Mouse (Mus musculus) embryonic facial prominence, embryonic 11.5 days (tissue): ENCODE measurements around the gene Cspg4. TPM values are rescaled to one million over a fixed set of nuclear protein-coding genes. Genes with fewer than 3 reads are reported as not detected.
A peak's percentile ranks its signal among the peaks of the same experiment; 100 is the strongest.

Experiments used
- ATAC-seq: fragments of 200-750 bp; cut with Nextera tagmentation; replicated peaks from 2 replicates; pipeline ENCODE4 v1.8.0; 2017; ENCODE audit warnings: low read depth; ENCODE audit not compliant: insufficient number of reproducible peaks, low FRiP score, low TSS enrichment
- DNase-seq: peaks from one replicate; pipeline ENCODE4 v3.0.0-alpha.2; 2015; ENCODE audit warnings: low spot score
- H3K27ac ChIP-seq: fragments of 300-500 bp; sonication (generic); replicated peaks from 2 replicates; pipeline ENCODE4 v1.5.1; 2014; ENCODE audit warnings: mild to moderate bottlenecking, low read depth, low read length, control low read depth
- H3K27me3 ChIP-seq: fragments of 300-500 bp; sonication (generic); 2 replicates; pipeline ENCODE4 v1.6.1; 2014; ENCODE audit warnings: mild to moderate bottlenecking, low read length, moderate library complexity, mixed read lengths; ENCODE audit not compliant: control insufficient read depth, insufficient read depth
- H3K36me3 ChIP-seq: fragments of 300-500 bp; sonication (generic); replicated peaks from 2 replicates; pipeline ENCODE4 v1.6.1; 2014; ENCODE audit warnings: low read depth, mild to moderate bottlenecking, low read length, moderate library complexity, mixed read lengths; ENCODE audit not compliant: control insufficient read depth, insufficient read depth
- H3K4me1 ChIP-seq: fragments of 300-500 bp; sonication (generic); 2 replicates; pipeline ENCODE4 v1.6.1; 2014; ENCODE audit warnings: low read length, mixed read lengths; ENCODE audit not compliant: control insufficient read depth, insufficient read depth
- H3K4me2 ChIP-seq: fragments of 300-500 bp; sonication (generic); 2 replicates; pipeline ENCODE4 v1.6.1; 2014; ENCODE audit warnings: low read depth, mild to moderate bottlenecking, control low read depth, low read length, moderate library complexity
- H3K4me3 ChIP-seq: fragments of 300-500 bp; sonication (generic); 2 replicates; pipeline ENCODE4 v1.5.1; 2014; ENCODE audit warnings: low read depth, low read length, control low read depth
- H3K9ac ChIP-seq: fragments of 300-500 bp; sonication (generic); replicated peaks from 2 replicates; pipeline ENCODE4 v1.6.1; 2014; ENCODE audit warnings: mild to moderate bottlenecking, control low read depth, low read length
- H3K9me3 ChIP-seq: fragments of 300-500 bp; sonication (generic); replicated peaks from 2 replicates; pipeline ENCODE4 v1.6.1; 2016; ENCODE audit warnings: mild to moderate bottlenecking, low read length, inconsistent platforms, mixed read lengths; ENCODE audit not compliant: control insufficient read depth
- WGBS: fragments of 180-500 bp; shearing (Covaris S2); extraction: QIAGEN DNeasy Blood & Tissue Kit; methylation state at CpG from one replicate; pipeline ENCODE4 v1.1.7; 2014; 5-methylcytosine and 5-hydroxymethylcytosine counted together
- polyA plus RNA-seq: library from polyadenylated mRNA; unstranded; fragments of >200 nt; fragmentation: Nextera tagmentation; extraction: Ambion mirVana; gene quantifications from 2 replicates; pipeline ENCODE4 v1.2.1, GENCODE M21; 2014

The Cspg4 gene
- polyA plus RNA-seq, 1 experiment from 2014 or later = 2.0 TPM

DNA sequence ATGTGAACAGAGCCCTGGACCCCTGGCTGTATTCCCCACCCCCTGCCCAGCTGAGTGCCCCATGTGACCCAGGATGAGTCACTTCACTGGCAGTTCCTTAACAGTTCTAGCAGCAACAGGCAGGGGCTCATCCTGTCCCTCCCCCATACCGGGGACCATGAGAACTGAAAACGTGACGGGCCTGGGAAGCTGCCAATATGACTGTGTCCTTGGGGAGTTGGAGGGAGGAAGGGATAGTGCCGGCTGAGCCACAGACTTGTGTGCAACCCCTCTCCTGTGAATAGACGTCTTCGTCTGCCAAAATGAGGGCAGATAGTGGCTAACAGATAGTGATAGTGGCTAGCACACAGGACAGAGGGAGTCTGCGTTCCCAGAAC is 59.8 kb downstream of the Cspg4 start:
- H3K27me3 ChIP-seq = no peaks in the 10 kb centered on the region
- peak; percentile 34 for DNase-seq
- 30% methylated on average over 7 of the region's 7 CpGs for WGBS
- peak overlapping the region; percentile 46 for H3K4me2 ChIP-seq
- H3K4me3 ChIP-seq = peak overlapping the region; percentile 25
- peak overlapping the region; percentile 29 for H3K9ac ChIP-seq
- no peaks in the 10 kb centered on the region for H3K9me3 ChIP-seq
- peaks cover 4% of the 10 kb centered on the region for H3K36me3 ChIP-seq
- H3K27ac ChIP-seq = no peak overlapping the region
- H3K4me1 ChIP-seq = peaks cover 8% of the 10 kb centered on the region; the same call in 1 of the 2 replicates
- no peak for ATAC-seq

DNA sequence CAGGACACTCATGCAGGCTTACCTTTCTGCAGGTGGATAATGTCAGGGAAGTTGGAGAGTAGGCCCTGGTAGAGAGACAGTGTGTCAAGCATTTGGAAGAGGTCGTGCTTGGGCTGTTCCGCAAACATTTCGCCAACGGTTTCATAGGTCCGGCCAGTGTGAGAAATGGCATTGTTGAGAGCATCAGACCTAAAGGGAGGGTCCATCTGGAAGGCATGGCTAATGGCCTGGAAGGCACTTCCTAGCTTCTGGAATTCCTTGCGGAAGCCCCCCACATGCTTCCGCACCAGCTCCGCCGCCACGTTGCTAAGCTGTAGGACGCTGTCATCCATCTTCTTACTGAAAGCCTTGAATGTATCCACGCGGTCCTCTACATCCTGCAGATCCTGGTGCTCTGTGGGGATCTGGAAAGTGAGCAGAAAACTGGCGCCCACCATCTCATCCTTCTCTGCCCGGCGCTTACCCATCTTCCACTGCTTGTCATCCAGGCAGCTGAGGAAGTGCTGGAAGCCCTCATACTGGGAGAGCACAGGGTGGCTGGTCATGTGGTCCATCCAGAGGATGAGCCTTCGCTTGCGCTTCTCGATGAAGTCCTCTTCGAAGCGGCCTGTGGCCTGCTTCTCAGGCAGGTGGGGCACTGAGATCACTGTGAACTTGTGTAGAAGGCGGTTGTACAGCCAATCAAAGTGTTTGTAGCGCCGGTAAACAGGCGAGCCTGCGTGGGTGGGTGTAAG is 60.6 kb downstream of the Cspg4 start:
- Histone ChIP-seq H3K4me1 (peaks cover 8% of the 10 kb centered on the region; the same call in 1 of the 2 replicates), H3K27me3 (no peaks in the 10 kb centered on the region), H3K4me2 (peak overlapping the region; percentile 46), H3K27ac (no peak overlapping the region), H3K4me3 (peak overlapping the region; percentile 25), H3K9me3 (no peaks in the 10 kb centered on the region), H3K9ac (no peak overlapping the region; the same call in 1 of the 2 replicates), H3K36me3 (peaks cover 4% of the 10 kb centered on the region)
- no peak for ATAC-seq
- no peak for DNase-seq
- WGBS = 91% methylated on average over 26 of the region's 26 CpGs

DNA sequence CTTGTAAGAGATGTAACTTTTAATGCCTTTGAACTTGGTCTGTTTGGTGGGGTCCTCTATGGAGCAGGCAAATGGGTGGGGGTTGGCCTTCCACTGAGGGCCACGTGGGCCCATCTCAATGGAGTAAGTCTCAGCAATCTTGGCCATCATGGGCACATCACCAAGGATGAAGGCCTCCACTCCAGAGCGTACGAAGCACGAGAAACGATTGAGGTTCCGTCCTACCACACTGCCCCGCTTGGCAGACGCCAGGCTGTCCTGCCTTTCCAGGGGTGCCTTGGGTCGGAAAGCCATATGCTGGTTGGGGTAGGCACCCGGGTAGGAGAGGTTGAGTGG is 61.2 kb downstream of the Cspg4 start:
- 94% methylated on average over 10 of the region's 10 CpGs for WGBS
- Histone ChIP-seq H3K36me3 (peaks cover 4% of the 10 kb centered on the region), H3K27ac (no peak overlapping the region), H3K27me3 (no peaks in the 10 kb centered on the region), H3K4me3 (no peak overlapping the region), H3K9me3 (no peaks in the 10 kb centered on the region), H3K9ac (no peak overlapping the region), H3K4me2 (no peak overlapping the region; the same call in 1 of the 2 replicates), H3K4me1 (peaks cover 8% of the 10 kb centered on the region; the same call in 1 of the 2 replicates)
- DNase-seq (no peak), ATAC-seq (no peak)

DNA sequence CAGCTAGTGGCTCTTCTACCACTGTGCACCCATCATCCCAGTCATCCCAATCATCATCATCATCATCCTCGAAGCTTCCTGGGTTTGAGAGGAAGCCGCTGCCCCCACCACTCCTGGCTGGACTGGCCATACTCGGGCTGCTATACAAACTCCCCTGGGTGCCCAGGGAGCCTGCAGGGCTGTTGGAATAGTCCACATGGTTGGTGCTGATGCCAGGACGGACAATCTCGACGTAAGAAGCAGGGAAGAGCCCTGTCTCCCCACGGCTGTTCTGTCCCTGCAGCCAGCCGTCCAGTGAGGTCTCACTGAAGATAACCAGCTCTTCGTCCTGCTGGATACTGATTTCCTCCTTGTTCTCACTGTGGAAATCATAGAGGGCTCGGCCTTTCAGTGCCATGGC is 61.6 kb downstream of the Cspg4 start:
- no peak overlapping the region for H3K27ac ChIP-seq
- H3K4me3 ChIP-seq = peak overlapping the region; percentile 45
- peak overlapping the region; percentile 76 for H3K4me2 ChIP-seq
- whole genome bisulfite sequencing = 80% methylated on average over 10 of the region's 10 CpGs
- no peaks in the 10 kb centered on the region for H3K27me3 ChIP-seq
- H3K9ac ChIP-seq = no peak overlapping the region; the same call in 1 of the 2 replicates
- H3K36me3 ChIP-seq = peaks cover 4% of the 10 kb centered on the region
- DNase-seq (no peak), ATAC-seq (no peak)
- no peaks in the 10 kb centered on the region for H3K9me3 ChIP-seq
- H3K4me1 ChIP-seq = peaks cover 8% of the 10 kb centered on the region; the same call in 1 of the 2 replicates

DNA sequence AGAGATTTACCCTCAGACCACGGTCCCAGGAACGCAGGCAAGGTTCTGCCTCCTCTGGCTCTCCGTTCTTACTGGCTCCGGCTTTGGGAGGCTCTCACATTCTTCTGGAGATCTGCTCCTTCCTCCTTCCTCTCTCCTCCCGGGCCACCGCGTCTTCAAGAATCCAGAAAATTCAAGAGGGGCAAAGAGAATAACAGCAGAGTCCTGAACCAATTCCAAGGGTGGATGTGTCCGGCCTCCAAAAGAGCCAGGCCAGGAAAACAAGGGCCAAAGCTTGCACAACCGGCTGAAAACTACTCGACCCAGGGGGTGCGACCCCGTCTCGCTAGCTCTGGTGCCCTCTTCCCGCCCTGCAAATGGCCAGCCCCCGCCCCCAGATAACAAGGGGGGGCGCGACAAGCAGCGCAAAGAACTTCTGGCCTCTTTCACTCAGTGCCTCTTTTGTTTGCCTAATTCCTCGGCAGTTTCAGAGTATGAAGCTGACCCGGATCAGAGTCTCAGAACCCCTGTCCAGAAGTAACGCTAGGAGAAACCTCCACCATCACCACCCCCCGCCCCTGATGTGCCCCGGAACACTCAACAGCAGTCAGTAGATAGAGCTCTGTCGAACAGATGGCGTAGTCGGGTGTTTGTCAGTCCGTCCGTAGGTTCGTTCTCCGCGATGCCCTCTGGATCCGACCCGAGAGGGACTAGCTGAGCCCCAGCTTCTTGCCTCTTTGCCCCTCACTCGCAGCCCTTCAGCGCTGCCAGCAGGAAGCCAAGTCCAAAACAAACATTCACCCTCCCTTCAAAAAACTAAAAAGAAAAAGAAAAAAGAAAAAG is 62.6 kb downstream of the Cspg4 start:
- H3K4me1 ChIP-seq = peaks cover 8% of the 10 kb centered on the region; the same call in 1 of the 2 replicates
- peak; percentile 39 for DNase-seq
- no peaks in the 10 kb centered on the region for H3K36me3 ChIP-seq
- H3K27ac ChIP-seq = peak overlapping the region; percentile 74
- no peaks in the 10 kb centered on the region for H3K9me3 ChIP-seq
- H3K4me2 ChIP-seq = peak overlapping the region; percentile 76
- H3K9ac ChIP-seq = peak overlapping the region; percentile 64
- no peaks in the 10 kb centered on the region for H3K27me3 ChIP-seq
- under 1% methylated on average over 35 of the region's 35 CpGs for WGBS
- peak; percentile 41; the same call in 1 of the 2 replicates for ATAC-seq
- H3K4me3 ChIP-seq = peak overlapping the region; percentile 45

DNA sequence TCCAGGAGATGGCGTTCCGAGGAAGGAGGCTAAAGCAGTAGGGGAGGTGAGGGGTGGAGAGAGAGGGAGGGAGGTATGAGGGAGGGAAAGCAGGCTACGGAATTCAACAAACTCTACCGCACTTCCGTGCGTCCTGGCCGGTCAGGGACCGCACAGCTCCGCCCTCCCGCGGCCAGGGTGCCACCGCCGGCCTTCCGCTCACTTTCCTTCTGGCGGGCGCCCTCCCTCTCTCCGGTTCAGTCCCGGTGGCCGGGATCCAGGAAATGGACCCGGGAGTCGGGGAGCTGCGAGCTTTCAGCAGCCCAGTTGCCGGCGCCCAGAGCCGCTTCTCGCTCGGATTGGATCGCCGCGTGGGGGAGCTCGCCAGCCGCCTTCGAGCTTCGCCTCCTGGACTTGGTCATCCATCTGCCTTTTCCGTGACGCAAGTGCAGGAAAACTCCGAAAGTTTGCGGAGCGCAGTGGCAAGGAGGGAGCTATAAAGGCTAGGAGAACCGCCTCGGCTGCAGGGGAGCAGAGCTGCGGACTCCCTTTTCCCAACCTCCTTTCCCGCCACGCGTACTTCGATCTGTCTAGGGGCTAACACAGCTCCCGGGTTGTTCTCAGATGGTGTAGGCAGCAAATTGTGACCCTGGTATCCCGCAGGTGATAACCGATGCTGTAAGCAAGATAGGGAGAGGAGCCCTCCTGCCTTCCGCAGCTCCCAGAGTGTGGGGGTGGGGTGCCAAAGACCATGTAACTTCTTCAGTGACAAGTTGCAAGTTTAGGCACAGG is 63.4 kb downstream of the Cspg4 start, which contains the start of gene Snx33:
TSS of gene Snx33 (minus strand) at position 331 of the 771 bp plus-strand sequence.
- H3K4me2 ChIP-seq = peak within 1 kb of the TSS; percentile 76
- H3K27ac ChIP-seq = peak within 1 kb of the TSS; percentile 74
- H3K4me1 ChIP-seq = peaks cover 8% of the 10 kb centered on the region; the same call in 1 of the 2 replicates
- WGBS = under 1% methylated on average over 49 of the region's 50 CpGs
- peak; percentile 93 for DNase-seq
- no peaks in the 10 kb centered on the region for H3K36me3 ChIP-seq
- H3K9ac ChIP-seq = peak within 1 kb of the TSS; percentile 64
- no peaks in the 10 kb centered on the region for H3K27me3 ChIP-seq
- peak; percentile 76 for ATAC-seq
- no peaks in the 10 kb centered on the region for H3K9me3 ChIP-seq
- H3K4me3 ChIP-seq = peak within 1 kb of the TSS; percentile 45

DNA sequence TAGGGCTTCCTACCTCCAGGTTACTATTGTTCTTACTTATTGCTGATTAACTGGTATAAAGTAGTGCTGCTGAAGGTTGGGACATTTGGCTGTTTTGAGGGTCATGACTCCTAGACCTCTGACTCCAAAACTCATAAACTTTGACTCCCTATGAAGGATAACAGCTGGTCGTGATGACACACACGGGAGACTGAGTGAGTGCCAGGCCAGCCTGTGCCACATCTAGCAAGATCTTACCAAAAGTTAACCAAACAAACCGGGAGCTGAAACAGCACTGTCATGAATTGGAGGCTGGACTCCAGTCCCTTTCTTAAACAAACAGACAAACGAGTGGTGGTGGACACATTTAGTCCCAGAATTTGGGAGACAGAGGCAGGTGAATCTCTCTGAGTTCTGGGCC is 64.7 kb downstream of the Cspg4 start:
- peaks cover 5% of the 10 kb centered on the region; the same call in 1 of the 2 replicates for H3K4me1 ChIP-seq
- H3K4me3 ChIP-seq = no peak overlapping the region
- WGBS = 51% methylated on average over 4 of the region's 4 CpGs
- no peaks in the 10 kb centered on the region for H3K9me3 ChIP-seq
- H3K4me2 ChIP-seq = no peak overlapping the region
- no peak overlapping the region for H3K27ac ChIP-seq
- no peak for DNase-seq
- H3K27me3 ChIP-seq = no peaks in the 10 kb centered on the region
- no peak overlapping the region for H3K9ac ChIP-seq
- H3K36me3 ChIP-seq = no peaks in the 10 kb centered on the region
- no peak for ATAC-seq
